Mouse (Mus musculus) frontal cortex, postnatal 36 days (tissue): ENCODE measurements at regions not wholly inside any gene's neighbourhood (a gene's known extent, or its start where the extent isn't known, plus 50 kb on each side); places are given as distances from the start of the nearest gene placed in this dataset.

Experiments
- DNase-seq, 2 experiments: peaks; one replicate each; pipeline ENCODE4 v3.0.0; 2022; ENCODE audit warnings: low spot score in 2 of 2

DNA sequence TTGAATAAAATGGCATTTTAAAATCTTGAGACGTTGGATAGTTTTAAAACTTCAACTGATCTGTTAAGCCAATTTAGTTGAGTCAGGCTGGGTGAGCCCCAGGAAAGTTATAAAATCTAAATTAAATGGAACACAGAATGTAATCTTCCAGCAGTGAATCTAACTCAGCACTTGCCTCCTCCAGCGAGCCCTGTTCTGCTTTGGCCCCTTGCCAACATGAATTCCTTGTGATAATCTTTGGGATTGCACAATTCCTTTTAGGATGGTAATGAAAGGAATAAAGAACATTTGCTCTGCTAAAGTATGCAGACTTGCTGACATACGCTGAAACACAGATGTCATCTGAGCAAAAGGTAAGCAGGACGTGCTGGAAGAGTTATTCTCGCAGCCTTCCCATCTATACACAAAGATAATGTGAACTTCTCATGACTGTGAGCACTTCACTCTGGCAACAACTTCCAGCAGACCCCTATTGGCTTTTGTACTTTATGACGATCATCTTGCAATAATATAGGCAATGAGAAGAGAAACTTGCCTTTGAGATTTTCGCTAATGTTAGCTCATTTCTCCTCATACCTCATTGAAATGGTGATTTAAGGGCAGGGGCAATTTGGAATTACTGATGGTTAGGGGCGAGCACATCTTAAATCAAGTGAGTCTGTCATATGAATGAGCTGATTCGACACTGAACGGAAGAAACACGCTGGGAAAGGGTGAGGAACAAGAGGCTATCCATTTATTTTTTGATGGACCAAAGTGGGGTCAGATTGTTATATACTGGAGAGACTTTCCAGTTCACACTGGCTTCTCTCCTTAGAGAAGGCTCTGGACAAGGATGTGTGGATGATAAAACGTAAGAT, 216.3 kb upstream of the Pdzrn3 start:
- DNase-seq, result peak in 1 of 2 experiments; percentile 34

DNA sequence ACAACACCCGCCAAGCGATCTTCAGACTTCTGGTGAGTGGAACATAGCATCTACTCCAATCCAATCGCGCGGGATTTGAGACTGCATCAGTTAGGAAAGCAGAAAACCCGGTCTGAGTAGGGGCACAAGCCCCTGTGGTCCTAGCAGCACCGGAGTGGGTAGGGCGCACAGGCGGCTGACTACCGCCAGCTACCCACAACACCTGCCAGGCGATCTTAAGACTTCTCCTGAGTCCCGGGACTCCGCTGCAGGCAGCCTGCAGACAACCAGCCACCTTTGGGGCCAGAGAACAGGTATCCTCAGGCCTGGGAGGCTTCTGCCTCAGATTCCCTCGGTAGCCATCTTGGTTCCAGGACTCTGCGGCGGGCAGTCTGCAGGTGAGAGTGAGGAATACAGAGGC, 208.2 kb upstream of the Pdzrn3 start:
- DNase-seq, result no peak

GRCm38 (mm10) chr6:101580824-101581223, 203.1 kb upstream of the Pdzrn3 start:
- peak; percentile 9 to 27 for DNase-seq

DNA sequence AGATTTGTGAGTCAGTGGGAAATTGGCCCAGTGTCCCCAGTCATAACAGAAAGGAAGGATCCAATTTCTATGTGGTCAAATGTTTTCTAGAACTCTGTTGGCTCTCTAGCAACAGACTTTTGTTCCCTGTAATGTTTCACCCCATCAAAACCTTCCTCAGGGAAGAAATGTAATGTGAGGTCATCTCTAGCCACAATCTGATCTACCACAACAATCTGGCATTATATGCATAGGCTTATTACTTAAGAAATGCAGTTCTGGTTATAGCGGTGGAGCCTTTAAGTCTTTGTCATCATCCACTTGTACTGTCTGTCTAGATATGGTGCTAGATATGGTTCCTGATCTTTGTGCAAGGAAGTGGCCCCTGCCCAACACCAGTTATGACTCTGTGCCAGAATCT, 178.4 kb upstream of the Pdzrn3 start:
- DNase-seq, result no peak

GRCm38 (mm10) chr6:101554965-101555604, 177.4 kb upstream of the Pdzrn3 start:
- no peak for DNase-seq

DNA sequence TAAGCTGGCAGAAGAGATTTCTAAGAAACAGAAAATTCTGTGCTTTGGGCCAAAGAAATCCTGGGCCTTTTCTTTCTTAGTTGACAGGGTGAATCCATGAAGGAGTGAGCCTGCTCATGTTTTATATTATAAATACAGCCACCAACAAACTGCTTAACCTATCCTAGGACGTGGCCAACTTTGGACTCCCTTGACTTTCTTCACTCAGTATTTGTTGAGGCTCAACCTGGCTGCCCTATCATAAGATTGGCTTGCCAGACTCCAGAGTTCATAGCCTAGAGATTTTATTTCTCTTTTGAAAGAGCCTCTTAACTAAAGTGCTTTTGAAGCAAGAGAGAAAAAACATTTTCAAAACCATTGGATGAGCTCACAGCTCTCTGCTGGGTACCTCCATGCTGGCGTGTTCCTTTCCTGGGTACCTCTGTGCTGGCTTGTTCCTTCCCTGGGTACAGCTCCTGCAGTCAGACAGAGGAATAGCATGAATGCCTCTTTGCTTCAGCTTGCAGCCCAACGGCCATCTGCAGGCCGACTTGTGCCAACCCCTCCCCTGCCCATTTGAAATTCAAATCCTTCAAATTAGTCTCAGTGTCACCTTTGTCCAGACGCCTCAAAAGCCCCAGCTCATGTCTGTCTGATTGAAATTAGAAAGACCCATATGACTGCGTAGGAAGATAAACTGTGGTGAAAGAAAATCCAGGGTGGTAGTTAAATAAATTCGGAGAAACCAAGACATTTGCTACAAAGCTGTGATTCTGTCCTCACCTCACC, 173.0 kb upstream of the Pdzrn3 start:
- peak; percentile 63 to 85 for DNase-seq

DNA sequence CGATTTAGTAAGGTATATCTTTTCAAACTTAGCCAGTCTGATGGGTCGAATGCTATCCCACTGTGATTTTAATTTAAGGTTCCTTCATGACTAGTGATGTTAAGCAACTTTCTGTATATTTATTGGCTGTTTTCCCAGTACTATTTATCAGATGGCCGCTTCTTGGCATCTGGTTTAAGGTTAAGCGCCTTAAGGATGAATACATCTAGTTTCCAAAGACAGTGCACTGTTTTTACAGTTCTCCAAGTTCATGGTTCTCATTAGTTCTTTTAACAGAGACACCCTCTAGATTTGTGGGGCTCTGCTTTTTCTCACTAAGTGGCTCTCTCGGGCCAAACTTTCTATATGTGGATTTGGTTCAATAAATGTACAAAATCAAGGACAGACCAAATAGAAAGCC, 159.9 kb upstream of the Pdzrn3 start:
- no peak for DNase-seq

GRCm38 (mm10) chr6:101534214-101535052, 156.7 kb upstream of the Pdzrn3 start:
- DNase-seq, result peak in 1 of 2 experiments; percentile 76

DNA sequence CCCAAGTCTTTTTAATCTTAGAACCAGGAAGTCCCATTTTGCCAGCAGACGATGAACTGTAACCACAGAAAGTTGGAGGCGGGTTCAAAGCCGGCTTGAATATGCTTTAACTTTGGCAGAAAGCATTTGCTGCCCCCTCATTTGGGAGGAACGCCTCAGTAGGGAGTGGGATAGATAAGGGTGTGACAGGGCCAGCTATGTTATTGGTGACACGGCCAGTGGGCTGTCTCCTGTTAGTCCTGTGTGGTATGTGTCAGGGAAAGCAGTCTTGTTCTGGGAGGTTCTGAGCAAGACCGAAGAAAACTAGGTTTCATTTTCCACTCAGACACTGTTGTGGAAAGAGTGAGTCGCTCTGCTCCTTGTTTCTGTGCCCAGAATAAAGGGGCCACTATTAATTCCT, 154.7 kb upstream of the Pdzrn3 start:
- DNase-seq, result peak in 1 of 2 experiments; percentile 26

DNA sequence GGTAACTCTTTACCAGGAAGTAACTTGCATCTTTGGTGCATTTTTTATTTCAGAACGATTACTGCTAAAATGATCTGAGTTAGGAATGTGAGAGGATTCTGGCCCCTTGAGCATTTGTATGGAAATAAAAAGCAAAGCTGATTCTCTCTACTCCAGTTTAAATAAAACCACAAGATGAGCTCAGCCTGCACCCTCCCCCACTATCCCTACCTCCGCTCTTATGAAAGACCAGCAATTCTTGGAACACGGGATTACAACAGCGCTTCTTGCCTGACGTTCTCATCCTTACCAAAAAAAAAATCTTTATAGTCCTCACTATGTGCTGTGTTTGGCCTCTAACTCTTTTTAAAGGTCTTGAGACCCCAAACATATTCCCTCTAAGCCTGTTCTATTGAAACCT, 154.2 kb upstream of the Pdzrn3 start:
- peak in 1 of 2 experiments; percentile 65 for DNase-seq

DNA sequence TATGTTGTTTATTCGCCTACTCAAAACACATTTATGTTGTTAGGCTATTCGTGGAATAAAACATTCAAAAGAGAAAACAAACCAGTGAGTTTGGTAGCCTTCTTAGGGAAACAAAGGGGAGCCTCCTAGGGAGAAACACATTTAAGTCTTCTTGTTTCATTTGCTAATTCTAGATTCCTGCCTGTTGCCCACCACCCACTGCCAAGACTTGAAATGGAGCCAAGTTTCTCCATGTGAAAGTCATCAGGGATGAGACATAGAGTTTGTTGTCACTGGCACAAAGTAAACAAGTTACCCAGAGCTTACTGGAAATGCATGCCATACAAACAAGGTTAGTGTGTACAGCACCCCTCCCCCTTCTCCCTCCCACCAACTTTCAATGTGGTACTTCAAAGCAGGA, 147.4 kb upstream of the Pdzrn3 start:
- DNase-seq, result no peak

- DNase-seq, result peak; percentile 26 to 30
These were observed 143.6 kb upstream of the Pdzrn3 start for GRCm38 (mm10) chr6:101521316-101521715.

GRCm38 (mm10) chr6:101520755-101521154, 143.1 kb upstream of the Pdzrn3 start:
- DNase-seq, result peak; percentile 26 to 68

- DNase-seq, result no peak
These were observed 141.4 kb upstream of the Pdzrn3 start for GRCm38 (mm10) chr6:101518904-101519701.

DNA sequence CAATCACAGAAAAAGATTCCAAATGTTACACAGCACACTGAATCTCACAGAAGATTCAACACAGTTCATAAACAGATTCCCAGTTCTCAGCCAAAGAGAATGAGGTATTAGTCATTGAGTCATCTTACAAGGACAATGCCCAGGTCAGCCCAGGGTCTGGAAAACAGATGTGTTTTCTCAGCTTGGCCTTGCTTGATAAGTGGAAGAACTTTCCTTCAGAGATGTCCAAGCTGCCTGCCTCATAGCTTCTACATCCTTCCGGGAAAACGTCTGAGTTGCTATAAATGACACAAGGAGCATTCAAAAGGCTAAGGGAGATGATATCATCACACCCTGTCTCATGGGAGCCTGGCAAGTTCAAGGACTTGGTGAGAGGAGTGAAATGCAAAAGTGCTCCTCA, 139.9 kb upstream of the Pdzrn3 start:
- no peak for DNase-seq

DNA sequence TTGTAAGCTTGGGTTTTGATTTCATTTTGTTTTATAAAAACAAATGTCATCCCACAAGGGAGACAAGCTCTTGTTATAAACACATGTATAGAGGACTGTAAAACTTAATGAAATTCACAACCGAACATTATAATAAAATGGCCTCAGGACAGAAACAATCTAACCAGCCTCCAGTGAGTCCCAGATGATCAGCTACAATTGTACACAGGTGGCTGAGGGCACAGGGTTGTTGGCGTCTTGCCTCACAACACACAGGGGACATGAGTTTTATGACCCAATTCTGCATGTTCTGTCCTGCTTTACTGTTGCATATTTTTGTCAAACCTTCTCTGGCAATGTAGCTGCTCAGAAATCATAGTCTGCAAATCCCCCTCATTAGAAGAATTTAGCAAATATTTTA, 136.0 kb upstream of the Pdzrn3 start:
- no peak for DNase-seq

DNA sequence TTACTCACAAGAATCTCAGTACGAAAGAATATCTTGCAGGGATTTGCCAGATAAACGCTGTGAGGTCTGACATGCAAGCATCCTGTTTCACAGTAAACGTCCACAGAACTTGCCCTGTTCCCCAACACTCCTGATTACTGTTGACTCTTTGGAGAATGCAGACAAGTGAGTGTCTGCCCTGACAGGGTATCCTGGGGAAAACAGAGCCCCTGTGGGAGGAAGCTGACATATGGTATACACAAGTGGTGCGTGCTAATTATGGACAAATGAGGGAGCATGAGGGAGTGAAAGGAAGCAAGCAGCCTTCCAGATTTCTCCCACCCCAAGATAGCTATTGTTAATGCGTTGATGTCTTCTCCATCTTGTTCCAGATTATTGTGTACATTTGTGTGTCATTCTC, 124.5 kb upstream of the Pdzrn3 start:
- peak; percentile 61 to 80 for DNase-seq

DNA sequence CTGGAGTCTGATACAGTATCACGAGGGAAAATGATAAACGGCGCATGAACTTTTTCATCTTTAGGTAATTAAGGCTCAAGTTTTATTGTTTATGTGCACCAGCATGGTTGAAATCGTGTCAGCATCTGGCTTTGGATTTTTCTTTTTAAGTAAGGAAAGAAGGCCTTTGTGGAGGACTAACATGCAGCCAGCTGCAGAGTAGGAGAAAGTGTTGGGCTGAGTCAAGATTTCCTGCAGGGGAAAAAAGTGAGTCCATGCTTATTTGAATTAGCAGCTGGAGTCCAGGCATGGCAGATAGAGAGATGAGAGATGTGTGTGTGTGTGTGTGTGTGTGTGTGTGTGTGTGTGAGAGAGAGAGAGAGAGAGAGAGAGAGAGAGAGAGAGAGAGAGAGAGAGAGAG, 124.0 kb upstream of the Pdzrn3 start:
- DNase-seq, result peak in 1 of 2 experiments; percentile 55

DNA sequence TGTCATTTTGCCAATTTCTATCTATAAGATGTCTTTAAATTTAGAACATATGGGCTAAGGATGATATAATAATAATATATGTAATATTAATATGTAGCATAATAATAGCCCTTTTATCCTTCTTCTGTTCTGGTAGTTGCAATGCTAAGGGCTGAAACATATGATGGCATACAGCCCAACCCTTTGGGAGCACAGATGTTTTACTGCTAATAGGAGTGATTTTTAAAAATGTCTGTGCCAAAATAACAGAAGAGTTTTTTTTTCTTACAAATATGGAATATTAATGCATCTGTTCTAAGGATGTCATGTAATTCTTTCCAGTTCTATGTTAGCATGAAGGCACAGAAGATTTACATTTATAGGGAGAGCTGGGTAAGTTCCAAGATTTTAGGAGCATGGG, 122.5 kb upstream of the Pdzrn3 start:
- no peak for DNase-seq

DNA sequence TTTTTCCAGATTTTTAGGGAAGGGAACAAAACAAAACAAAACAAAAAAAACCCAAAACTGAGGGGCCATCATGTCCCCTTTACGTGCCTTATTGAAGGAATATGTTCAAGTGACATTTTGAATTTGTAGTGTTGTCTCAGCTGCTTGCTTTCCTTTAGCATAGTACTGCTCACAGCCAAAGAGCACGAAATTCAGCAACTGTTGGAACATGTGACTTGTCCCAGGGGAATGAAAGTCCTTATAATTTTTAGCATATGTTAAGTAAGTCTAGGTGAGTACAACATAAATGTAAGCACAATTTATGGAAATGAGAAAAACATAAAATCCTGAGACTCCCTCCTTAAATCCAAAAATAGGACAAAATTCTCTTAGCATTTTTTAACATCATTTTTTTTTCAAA, 110.8 kb upstream of the Pdzrn3 start:
- DNase-seq, result no peak
